Mouse (Mus musculus) CH12.LX (cell line): ENCODE results near the gene Ifna14. TPM values are rescaled to one million over a fixed set of nuclear protein-coding genes. Genes with fewer than 3 reads are reported as not detected.

Experiments used
- DNase-seq: peaks from one replicate; pipeline ENCODE4 v3.0.0-alpha.2; 2013; ENCODE audit errors: extremely low read depth
- H3K27ac ChIP-seq: 2 replicates; pipeline ENCODE4 v1.5.1; 2012; ENCODE audit warnings: low read depth, mild to moderate bottlenecking, control low read depth, moderate library complexity; ENCODE audit not compliant: insufficient read depth
- H3K27me3 ChIP-seq: replicated peaks from 2 replicates; pipeline ENCODE3; 2012; ENCODE audit warnings: inconsistent platforms
- H3K36me3 ChIP-seq, 2 experiments: replicated peaks in 1 of 2; 2 replicates each; pipeline versions ENCODE3 to v1.6.1; 2012; ENCODE audit warnings: inconsistent platforms in 1 of 2, low read length in 1 of 2, mild to moderate bottlenecking in 1 of 2, mixed read lengths in 1 of 2, moderate library complexity in 1 of 2; ENCODE audit not compliant: control insufficient read depth in 1 of 2, insufficient read depth in 1 of 2
- H3K4me1 ChIP-seq, 2 experiments: 2 replicates each; pipeline ENCODE4 v1.6.1; 2012; ENCODE audit warnings: inconsistent platforms in 1 of 2, moderate library complexity in 1 of 2; ENCODE audit not compliant: insufficient read depth in 2 of 2, control insufficient read depth in 1 of 2
- H3K4me2 ChIP-seq: 2 replicates; pipeline ENCODE4 v1.6.1; 2012; ENCODE audit warnings: low read depth, mild to moderate bottlenecking, control low read depth; ENCODE audit not compliant: poor library complexity, insufficient read depth, severe bottlenecking
- H3K4me3 ChIP-seq, 3 experiments: fragments of 150-350 bp in 1 of 3; sonication (generic) in 1 of 3; replicated peaks in 1 of 3; 2 replicates each; pipeline versions ENCODE3 to v1.5.1; 2011 to 2012; ENCODE audit warnings: low read depth in 2 of 3, low read length in 2 of 3, mild to moderate bottlenecking in 2 of 3, moderate library complexity in 2 of 3, control low read depth in 1 of 3, improper control_type of control experiment in 1 of 3, inconsistent platforms in 1 of 3, mixed read lengths in 1 of 3; ENCODE audit not compliant: poor library complexity in 1 of 3
- H3K79me2 ChIP-seq: replicated peaks from 2 replicates; pipeline ENCODE4 v1.6.1; 2012; ENCODE audit warnings: mild to moderate bottlenecking, moderate library complexity; ENCODE audit not compliant: control insufficient read depth, poor library complexity, insufficient read depth, severe bottlenecking; ENCODE audit errors: extremely low read depth
- H3K9ac ChIP-seq: 2 replicates; pipeline ENCODE4 v1.6.1; 2012; ENCODE audit warnings: low read depth, mild to moderate bottlenecking, control low read depth, moderate library complexity; ENCODE audit not compliant: insufficient read depth
- H3K9me3 ChIP-seq: replicated peaks from 2 replicates; pipeline ENCODE3; 2012; ENCODE audit warnings: low read length, inconsistent platforms, mixed read lengths
- BHLHE40 ChIP-seq: IDR thresholded peaks from 2 replicates; pipeline ENCODE4 v1.6.1; 2011; ENCODE audit warnings: mild to moderate bottlenecking, low read depth, low read length, improper control_type of control experiment
- CTCF ChIP-seq, 2 experiments: IDR thresholded peaks in 1 of 2; conservative IDR thresholded peaks in 1 of 2; 2 replicates each; pipeline ENCODE4 v1.5.1; 2011 to 2012; ENCODE audit warnings: low read depth in 2 of 2, low read length in 2 of 2, improper control_type of control experiment in 1 of 2, inconsistent platforms in 1 of 2, mild to moderate bottlenecking in 1 of 2, moderate library complexity in 1 of 2
- EP300 ChIP-seq: IDR thresholded peaks from 2 replicates; pipeline ENCODE4 v1.6.1; 2011; ENCODE audit warnings: low read length, improper control_type of control experiment
- ETS1 ChIP-seq: conservative IDR thresholded peaks from 2 replicates; pipeline ENCODE4 v1.6.1; 2012; ENCODE audit warnings: low read depth, mild to moderate bottlenecking, inconsistent platforms, low read length, improper control_type of control experiment, moderate library complexity
- GABPA ChIP-seq: IDR thresholded peaks from 2 replicates; pipeline ENCODE4 v1.6.1; 2012; ENCODE audit warnings: low read depth, low read length, improper control_type of control experiment, inconsistent platforms; ENCODE audit not compliant: insufficient replicate concordance
- HCFC1 ChIP-seq: IDR thresholded peaks from 2 replicates; pipeline ENCODE4 v1.6.1; 2012; ENCODE audit warnings: low read depth, mild to moderate bottlenecking, inconsistent platforms, low read length, improper control_type of control experiment
- IRF4 ChIP-seq: IDR thresholded peaks from 2 replicates; pipeline ENCODE4 v1.6.1; 2014; ENCODE audit warnings: low read depth, mild to moderate bottlenecking, inconsistent platforms, low read length, improper control_type of control experiment
- MAFK ChIP-seq: IDR thresholded peaks from 2 replicates; pipeline ENCODE4 v1.6.1; 2011; ENCODE audit warnings: low read length, improper control_type of control experiment; ENCODE audit not compliant: insufficient replicate concordance
- MAZ ChIP-seq: IDR thresholded peaks from 2 replicates; pipeline ENCODE4 v1.6.1; 2012; ENCODE audit warnings: low read depth, mild to moderate bottlenecking, inconsistent platforms, low read length, improper control_type of control experiment, moderate library complexity
- MEF2A ChIP-seq: IDR thresholded peaks from 2 replicates; pipeline ENCODE4 v1.6.1; 2014; ENCODE audit warnings: low read depth, mild to moderate bottlenecking, inconsistent platforms, low read length, improper control_type of control experiment, borderline replicate concordance
- NELFE ChIP-seq: IDR thresholded peaks from 2 replicates; pipeline ENCODE4 v1.6.1; 2011; ENCODE audit warnings: low read depth, low read length, improper control_type of control experiment
- PAX5 ChIP-seq: IDR thresholded peaks from 2 replicates; pipeline ENCODE4 v1.6.1; 2012; ENCODE audit warnings: low read length, inconsistent platforms, mixed read lengths
- POLR2A ChIP-seq: IDR thresholded peaks from 2 replicates; pipeline ENCODE4 v1.6.1; 2011; ENCODE audit warnings: low read depth, mild to moderate bottlenecking, improper control_type of control experiment, low read length
- POLR2AphosphoS2 ChIP-seq: IDR thresholded peaks from 2 replicates; pipeline ENCODE4 v1.6.1; 2011; ENCODE audit warnings: low read depth, low read length, improper control_type of control experiment
- SIN3A ChIP-seq: IDR thresholded peaks from 2 replicates; pipeline ENCODE4 v1.6.1; 2012; ENCODE audit warnings: low read length, improper control_type of control experiment, inconsistent platforms
- SMC3 ChIP-seq: IDR thresholded peaks from 2 replicates; pipeline ENCODE4 v1.6.1; 2011; ENCODE audit warnings: low read depth, low read length, improper control_type of control experiment
- TBP ChIP-seq: conservative IDR thresholded peaks from 2 replicates; pipeline ENCODE4 v1.6.1; 2011; ENCODE audit warnings: low read depth, low read length, improper control_type of control experiment
- TCF12 ChIP-seq: IDR thresholded peaks from 2 replicates; pipeline ENCODE4 v1.6.1; 2014; ENCODE audit warnings: low read depth, mild to moderate bottlenecking, inconsistent platforms, low read length, improper control_type of control experiment
- USF2 ChIP-seq: conservative IDR thresholded peaks from 2 replicates; pipeline ENCODE4 v1.6.1; 2011; ENCODE audit warnings: low read depth, low read length, improper control_type of control experiment
- ZMIZ1 ChIP-seq: IDR thresholded peaks from 2 replicates; pipeline ENCODE4 v1.6.1; 2012; ENCODE audit warnings: low read depth, mild to moderate bottlenecking, inconsistent platforms, low read length, improper control_type of control experiment
- ZNF384 ChIP-seq: IDR thresholded peaks from 2 replicates; pipeline ENCODE4 v1.6.1; 2012; ENCODE audit warnings: low read depth, low read length, improper control_type of control experiment, inconsistent platforms
- dilution Hi-C: fragments of 300-500 bp; cut with MboI; formaldehyde crosslinking; loops from 2 replicates; pipeline ENCODE4 v1.14.3; 2020; ENCODE audit warnings: low sequenced_read_pairs; ENCODE audit not compliant: extremely low pct_unique_long_range_greater_than_20kb, extremely low pct_ligation_motif_present
- in situ Hi-C: fragments of 300-500 bp; cut with MboI; formaldehyde crosslinking; loops from 3 replicates; pipeline ENCODE4 v1.14.3; 2019; ENCODE audit warnings: low sequenced_read_pairs, low pct_ligation_motif_present, low pct_unique_long_range_greater_than_20kb, mixed read lengths
- polyA plus RNA-seq: library from polyadenylated mRNA; unstranded; fragments of >175 nt; gene quantifications from 2 replicates; pipeline ENCODE4 v1.2.1, GENCODE M21; 2012; ENCODE audit warnings: low read depth; ENCODE audit not compliant: insufficient read length
- total RNA-seq, 2 experiments: library from RNA; depleted of rRNA; stranded (reverse); fragments of 300-350 nt in 1 of 2; fragments of >200 nt in 1 of 2; gene quantifications; 2 replicates each; pipeline ENCODE4 v1.2.3; 2012 to 2014

Gene Ifna14
- total and polyA plus RNA-seq, 3 experiments = not detected

DNA sequence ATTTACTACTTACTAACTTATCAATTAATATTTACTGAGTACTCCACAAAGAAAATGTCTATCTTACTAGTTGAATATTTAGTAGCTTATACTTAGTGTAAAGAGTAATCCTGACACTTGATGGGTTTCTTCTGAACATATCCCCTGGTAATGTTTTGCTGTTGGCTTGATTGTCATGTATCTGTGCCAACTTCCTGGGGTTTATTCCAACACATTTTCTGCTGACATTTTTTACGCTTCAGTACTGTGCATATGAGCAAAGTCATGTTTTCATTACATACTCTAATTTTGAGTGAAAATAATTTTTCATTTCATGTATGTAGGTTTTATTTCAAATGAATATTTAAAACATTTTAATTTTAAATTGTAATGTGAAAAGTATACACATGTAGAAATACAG, 36.7 kb downstream of the Ifna14 start:
- Histone ChIP-seq H3K4me1 (peaks cover 3 to 14% of the 10 kb centered on the region in 2 experiments; a peak in 3 of 4 replicates), H3K27me3 (no peaks in the 10 kb centered on the region), H3K27ac (no peak overlapping the region), H3K36me3 (no peaks in the 10 kb centered on the region), H3K4me2 (no peak overlapping the region), H3K4me3 (no peak overlapping the region), H3K9ac (no peak overlapping the region), H3K9me3 (no peaks in the 10 kb centered on the region), H3K79me2 (no peaks in the 10 kb centered on the region)
- in situ Hi-C loops (loop anchor here (10.0 to 25.0 kb wide), 4 partner anchors 173 to 1170 kb away; no protein-coding TSS in a partner anchor), dilution Hi-C loops (no loop called here)
- TF ChIP-seq IRF4 = no peak
- no peak for TF ChIP-seq GABPA
- TF ChIP-seq POLR2AphosphoS2 = no peak
- no peak for TF ChIP-seq SIN3A
- TF ChIP-seq BHLHE40 = no peak
- no peak for TF ChIP-seq NELFE
- DNase-seq = no peak

DNA sequence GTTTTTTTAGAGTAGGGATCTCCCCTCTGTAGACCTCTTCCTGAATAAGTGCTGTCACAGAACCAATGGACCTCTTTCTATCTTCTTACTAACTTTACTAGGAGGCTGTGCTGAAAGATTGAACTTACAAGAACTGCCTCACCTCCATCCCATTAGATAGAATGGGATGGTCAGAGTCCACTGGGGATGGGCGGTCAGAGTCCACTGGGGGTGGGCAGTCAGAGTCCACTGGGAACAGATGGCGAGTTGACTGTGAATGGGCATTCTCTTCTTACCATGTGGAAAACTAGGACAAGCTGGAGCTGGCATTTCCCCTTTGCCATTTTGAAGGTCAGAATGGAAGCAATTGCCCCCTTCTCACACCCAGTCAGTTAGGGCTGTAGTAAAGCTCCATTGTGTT, 38.1 kb downstream of the Ifna14 start:
- H3K27me3 ChIP-seq = no peaks in the 10 kb centered on the region
- no peak overlapping the region for H3K4me3 ChIP-seq
- H3K9ac ChIP-seq = no peak overlapping the region
- TF ChIP-seq SIN3A = no peak
- no peak for TF ChIP-seq MAFK
- TF ChIP-seq CTCF (conservative IDR thresholded peaks at IDR 0.05 in 1 of 2, IDR thresholded peaks at IDR 0.05 in 1 of 2; ENCODE audit: low read depth in 2 of 2, low read length in 2 of 2) = no peak
- no peak for TF ChIP-seq ZMIZ1
- no peak for TF ChIP-seq POLR2A
- no peak for TF ChIP-seq USF2
- no peak for TF ChIP-seq EP300
- no peak for TF ChIP-seq ETS1
- TF ChIP-seq SMC3 = no peak
- TF ChIP-seq TBP = no peak
- TF ChIP-seq PAX5 = no peak
- TF ChIP-seq ZNF384 = no peak
- TF ChIP-seq TCF12 = no peak
- no peak for TF ChIP-seq HCFC1
- TF ChIP-seq MEF2A = no peak
- no peak for TF ChIP-seq MAZ
- TF ChIP-seq, all 38 proteins: peak for 0
- Histone ChIP-seq H3K27ac (no peak overlapping the region), H3K4me2 (no peak overlapping the region), H3K36me3 (no peaks in the 10 kb centered on the region), H3K9me3 (no peaks in the 10 kb centered on the region), H3K79me2 (no peaks in the 10 kb centered on the region), H3K4me1 (peaks cover 3 to 14% of the 10 kb centered on the region in 2 experiments; a peak in 3 of 4 replicates)
- in situ Hi-C loops (loop anchor here (10.0 to 25.0 kb wide), 4 partner anchors 171 to 1169 kb away; no protein-coding TSS in a partner anchor), dilution Hi-C loops (no loop called here)
- no peak for DNase-seq
